ENCODE assay signal across 24 mouse cellular contexts in the genomic region with DNA sequence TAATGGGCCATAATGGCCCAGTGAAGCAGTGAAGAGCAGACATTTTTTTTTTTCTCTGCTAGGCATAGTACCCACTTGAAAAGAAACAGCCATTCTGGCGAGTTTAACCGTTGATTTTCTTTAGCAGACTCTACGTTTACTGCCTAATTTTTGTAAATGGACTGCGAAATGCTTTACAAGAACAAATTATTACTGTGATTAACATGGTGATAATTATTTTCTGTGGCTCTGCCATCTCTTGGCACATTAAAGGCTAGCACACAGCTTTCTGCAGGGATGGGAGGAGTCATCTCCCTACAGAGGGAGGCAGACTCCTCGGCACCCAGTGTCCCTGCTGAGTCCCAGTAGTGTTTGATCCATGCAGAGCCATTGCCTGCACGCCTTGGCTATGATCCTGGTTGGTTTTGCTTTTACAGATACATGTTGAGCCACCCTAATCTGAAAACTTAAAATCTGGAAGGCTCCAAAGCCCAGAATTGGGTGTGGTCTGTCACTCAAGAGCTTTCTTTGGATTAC.
"Had no signal": no experiment of that assay in that cellular context is flagged by ENCODE, and none has a peak within 500 bp of the region (broad histone marks: within the 10 kb centered on the region; RNA-seq: fewer than 3 reads in every experiment).

No protein-coding gene starts in this region.

- H3K4me1 ChIP-seq: intestine, embryonic 15.5 days; liver, embryonic 12.5 days had no signal

- H3K4me2 ChIP-seq: heart, embryonic 12.5 days; hindbrain, embryonic 12.5 days; hindbrain, embryonic 14.5 days; intestine, embryonic 15.5 days; limb, embryonic 13.5 days; limb, embryonic 15.5 days; liver, embryonic 12.5 days had no signal

- DNase-seq: gastrocnemius, postnatal 14 days; gastrocnemius, postnatal 36 days; heart, adult 18-20 months; heart, postnatal 10 days; heart, postnatal 4 days; kidney, adult 18-20 months; kidney, adult 8-10 months; kidney, postnatal 25 days; layer of hippocampus, postnatal 36 days; left cerebral cortex, postnatal 4 days had no signal

- H3K36me3 ChIP-seq: heart, embryonic 10.5 days; heart, embryonic 12.5 days; hindbrain, embryonic 10.5 days; hindbrain, embryonic 12.5 days; intestine, embryonic 15.5 days; limb, embryonic 13.5 days; limb, embryonic 15.5 days; liver, embryonic 12.5 days had no signal

- H3K27ac ChIP-seq: heart, embryonic 10.5 days; hindbrain, embryonic 10.5 days; hindbrain, embryonic 12.5 days; hindbrain, embryonic 14.5 days; intestine, embryonic 15.5 days; layer of hippocampus, adult 2 months; limb, embryonic 13.5 days; limb, embryonic 15.5 days; liver, embryonic 12.5 days; liver, embryonic 14.5 days had no signal

- ATAC-seq: hindbrain, embryonic 16.5 days; inflammation-experienced regulatory T-cells, adult 6 months; intestine, embryonic 15.5 days; intestine, postnatal 0 days; liver, embryonic 12.5 days had no signal

- H3K27me3 ChIP-seq: heart, embryonic 12.5 days; hindbrain, embryonic 12.5 days; intestine, embryonic 15.5 days; limb, embryonic 15.5 days; liver, embryonic 12.5 days had no signal

- H3K9ac ChIP-seq: heart, embryonic 12.5 days; hindbrain, embryonic 12.5 days; hindbrain, embryonic 14.5 days; intestine, embryonic 15.5 days; limb, embryonic 13.5 days; limb, embryonic 15.5 days; liver, embryonic 12.5 days; liver, embryonic 14.5 days had no signal

- H3K4me3 ChIP-seq: heart, embryonic 10.5 days; heart, embryonic 12.5 days; hindbrain, embryonic 10.5 days; hindbrain, embryonic 12.5 days; intestine, embryonic 15.5 days; layer of hippocampus, adult 2 months; limb, embryonic 13.5 days; limb, embryonic 15.5 days; liver, embryonic 12.5 days had no signal

- H3K9me3 ChIP-seq: heart, embryonic 10.5 days; heart, embryonic 12.5 days; hindbrain, embryonic 10.5 days; hindbrain, embryonic 12.5 days; intestine, embryonic 15.5 days; limb, embryonic 13.5 days; limb, embryonic 15.5 days; liver, embryonic 12.5 days had no signal
